Mouse (Mus musculus) heart, postnatal 0 days (tissue): Measurements from ENCODE around the gene Lif. TPM values are rescaled to one million over a fixed set of nuclear protein-coding genes. Genes with fewer than 3 reads are reported as not detected.

Experiments
- ATAC-seq: fragments of 200-750 bp; cut with Nextera tagmentation; 2 replicates; pipeline ENCODE4 v1.8.0; 2017; ENCODE audit warnings: low read depth, moderate number of reproducible peaks, moderate library complexity; ENCODE audit not compliant: insufficient read depth
- DNase-seq: peaks from one replicate; pipeline ENCODE4 v3.0.0-alpha.2; 2016; ENCODE audit warnings: low spot score
- H3K27ac ChIP-seq: fragments of 300-500 bp; sonication (generic); 2 replicates; pipeline ENCODE4 v1.5.1; 2014; ENCODE audit warnings: low read depth, mild to moderate bottlenecking
- H3K27me3 ChIP-seq: fragments of 300-500 bp; sonication (generic); 2 replicates; pipeline ENCODE4 v1.6.1; 2014; ENCODE audit warnings: low read length, mixed read lengths; ENCODE audit not compliant: control insufficient read depth, insufficient read depth
- H3K36me3 ChIP-seq: fragments of 300-500 bp; sonication (generic); replicated peaks from 2 replicates; pipeline ENCODE4 v1.6.1; 2014; ENCODE audit warnings: low read length, mixed read lengths; ENCODE audit not compliant: control insufficient read depth, insufficient read depth
- H3K4me1 ChIP-seq: fragments of 300-500 bp; sonication (generic); 2 replicates; pipeline ENCODE4 v1.6.1; 2014; ENCODE audit warnings: antibody characterized with exemption; ENCODE audit not compliant: control insufficient read depth, insufficient read depth
- H3K4me2 ChIP-seq: fragments of 300-500 bp; sonication (generic); 2 replicates; pipeline ENCODE4 v1.6.1; 2014; ENCODE audit warnings: low read depth, mild to moderate bottlenecking, low read length, moderate library complexity
- H3K4me3 ChIP-seq: fragments of 300-500 bp; sonication (generic); 2 replicates; pipeline ENCODE4 v1.5.1; 2014; ENCODE audit warnings: low read depth, low read length
- H3K9ac ChIP-seq: fragments of 300-500 bp; sonication (generic); replicated peaks from 2 replicates; pipeline ENCODE4 v1.6.1; 2014; ENCODE audit warnings: low read depth, low read length, mixed read lengths
- H3K9me3 ChIP-seq: fragments of 300-500 bp; sonication (generic); replicated peaks from 2 replicates; pipeline ENCODE4 v1.6.1; 2016; ENCODE audit warnings: low read length; ENCODE audit not compliant: control insufficient read depth
- CTCF ChIP-seq: IDR thresholded peaks from 2 replicates; pipeline ENCODE4 v1.5.1; 2016; ENCODE audit warnings: antibody characterized with exemption, control low read depth, low read depth
- EP300 ChIP-seq: IDR thresholded peaks from 2 replicates; pipeline ENCODE4 v1.6.1; 2016; ENCODE audit warnings: antibody characterized with exemption, low read depth
- WGBS: fragments of 180-500 bp; shearing (Covaris S2); extraction: QIAGEN DNeasy Blood & Tissue Kit; methylation state at CpG from one replicate; pipeline ENCODE4 v1.1.7; 2014; 5-methylcytosine and 5-hydroxymethylcytosine counted together
- polyA plus RNA-seq: library from polyadenylated mRNA; unstranded; fragments of >200 nt; fragmentation: Nextera tagmentation; extraction: Ambion mirVana; gene quantifications from 2 replicates; pipeline ENCODE4 v1.2.1, GENCODE M21; 2015
- total RNA-seq: library from RNA; depleted of rRNA; stranded (reverse); fragments of >200 nt; gene quantifications from 2 replicates; pipeline ENCODE4 v1.2.3, GENCODE M21; 2014; ENCODE audit warnings: low replicate concordance

Lif gene
- total and polyA plus RNA-seq, 2 experiments from 2014 or later, result 0.71 to 0.73 TPM

GRCm38 (mm10) chr11:4276411-4276861 lies 19.1 kb downstream of the Lif start:
- Histone ChIP-seq H3K9me3 (no peaks in the 10 kb centered on the region), H3K9ac (no peak overlapping the region), H3K4me2 (no peak overlapping the region), H3K27me3 (no peaks in the 10 kb centered on the region), H3K36me3 (no peaks in the 10 kb centered on the region), H3K4me1 (peaks cover 11% of the 10 kb centered on the region), H3K4me3 (no peak overlapping the region), H3K27ac (no peak overlapping the region)
- 24% methylated on average over 11 of the region's 11 CpGs for WGBS
- ATAC-seq (peak; percentile 38), DNase-seq (no peak)
- TF ChIP-seq CTCF (no peak), EP300 (no peak)

- no peak overlapping the region for H3K4me3 ChIP-seq
- no peak overlapping the region for H3K4me2 ChIP-seq
- DNase-seq (no peak), ATAC-seq (no peak)
- TF ChIP-seq EP300, result no peak
- no peak for TF ChIP-seq CTCF
- WGBS, result 42% methylated on average over 7 of the region's 7 CpGs
- no peaks in the 10 kb centered on the region for H3K36me3 ChIP-seq
- no peaks in the 10 kb centered on the region for H3K27me3 ChIP-seq
- peaks cover 15% of the 10 kb centered on the region for H3K4me1 ChIP-seq
- H3K27ac ChIP-seq, result no peak overlapping the region
- H3K9me3 ChIP-seq, result no peaks in the 10 kb centered on the region
- no peak overlapping the region for H3K9ac ChIP-seq
Observed at GRCm38 (mm10) chr11:4279909-4280308, 22.6 kb downstream of the Lif start.

GRCm38 (mm10) chr11:4281852-4282251 lies 24.5 kb downstream of the Lif start:
- Histone ChIP-seq H3K9me3 (no peaks in the 10 kb centered on the region), H3K36me3 (no peaks in the 10 kb centered on the region), H3K4me1 (peaks cover 6% of the 10 kb centered on the region), H3K27me3 (no peaks in the 10 kb centered on the region), H3K9ac (no peak overlapping the region), H3K4me2 (no peak overlapping the region), H3K27ac (no peak overlapping the region), H3K4me3 (no peak overlapping the region)
- no peak for TF ChIP-seq CTCF
- TF ChIP-seq EP300, result no peak
- no peak for DNase-seq
- no peak for ATAC-seq
- 54% methylated on average over 6 of the region's 6 CpGs for WGBS

GRCm38 (mm10) chr11:4283627-4284026 lies 26.3 kb downstream of the Lif start:
- TF ChIP-seq CTCF (no peak), EP300 (no peak)
- peak; percentile 64 for DNase-seq
- H3K4me1 ChIP-seq, result peaks cover 5% of the 10 kb centered on the region; the same call in 1 of the 2 replicates
- WGBS, result 21% methylated on average over 4 of the region's 4 CpGs
- H3K9ac ChIP-seq, result no peak overlapping the region
- no peaks in the 10 kb centered on the region for H3K9me3 ChIP-seq
- no peaks in the 10 kb centered on the region for H3K27me3 ChIP-seq
- no peaks in the 10 kb centered on the region for H3K36me3 ChIP-seq
- H3K27ac ChIP-seq, result no peak overlapping the region
- H3K4me3 ChIP-seq, result no peak overlapping the region
- ATAC-seq, result peak; percentile 81
- H3K4me2 ChIP-seq, result no peak overlapping the region

GRCm38 (mm10) chr11:4289280-4289679 lies 31.9 kb downstream of the Lif start:
- no peak for DNase-seq
- Histone ChIP-seq H3K4me1 (peaks cover 24% of the 10 kb centered on the region), H3K27ac (no peak overlapping the region), H3K36me3 (no peaks in the 10 kb centered on the region), H3K4me2 (no peak overlapping the region), H3K9me3 (no peaks in the 10 kb centered on the region), H3K4me3 (no peak overlapping the region), H3K27me3 (no peaks in the 10 kb centered on the region), H3K9ac (no peak overlapping the region)
- WGBS, result 60% methylated on average over 3 of the region's 3 CpGs
- ATAC-seq, result no peak
- no peak for TF ChIP-seq EP300
- no peak for TF ChIP-seq CTCF

- TF ChIP-seq EP300 (no peak), CTCF (no peak)
- no peaks in the 10 kb centered on the region for H3K36me3 ChIP-seq
- peaks cover 45% of the 10 kb centered on the region for H3K4me1 ChIP-seq
- H3K9me3 ChIP-seq, result no peaks in the 10 kb centered on the region
- no peak overlapping the region for H3K4me2 ChIP-seq
- ATAC-seq (0 out of 2 replicates have a peak, but pooled peaks have one; percentile 16), DNase-seq (no peak)
- H3K27me3 ChIP-seq, result no peaks in the 10 kb centered on the region
- H3K27ac ChIP-seq, result peak overlapping the region; percentile 94
- H3K4me3 ChIP-seq, result no peak overlapping the region
- WGBS, result 40% methylated on average over 6 of the region's 6 CpGs
- no peak overlapping the region for H3K9ac ChIP-seq
Observed at GRCm38 (mm10) chr11:4291639-4292038, 34.3 kb downstream of the Lif start.
